ENCODE assay signal across 9 mouse cellular contexts in genomic region chr11:57696207-57696676, GRCm38 (mm10). TPM values are rescaled to one million over a fixed set of nuclear protein-coding genes. Genes with fewer than 3 reads are reported as not detected.
DNase-seq lines count a peak whose midpoint lies in the region; ATAC-seq and TF ChIP-seq lines count a peak whose summit lies in the region.
"Had no signal": no experiment of that assay in that cellular context is flagged by ENCODE, and none has a peak within 500 bp of the region (broad histone marks: within the 10 kb centered on the region; RNA-seq: fewer than 3 reads in every experiment).

No protein-coding gene starts in this region.

- H3K36me3 ChIP-seq in heart, embryonic 11.5 days (ENCODE audit: control insufficient read depth, insufficient read depth, low read length), result no peaks in the 10 kb centered on the region
- H3K36me3 ChIP-seq in forebrain, embryonic 10.5 days (replicated peaks), result no peaks in the 10 kb centered on the region; the same call in 1 of the 2 replicates
- no peaks in the 10 kb centered on the region for H3K36me3 ChIP-seq in limb, embryonic 15.5 days
- peaks cover 22% of the 10 kb centered on the region; the same call in 1 of the 2 replicates for H3K36me3 ChIP-seq in liver, embryonic 12.5 days
- H3K36me3 ChIP-seq in liver, embryonic 11.5 days (ENCODE audit: control insufficient read depth, insufficient read depth, low read length), result no peaks in the 10 kb centered on the region

- H3K9ac ChIP-seq in heart, embryonic 11.5 days (ENCODE audit: low read depth, low read length), result no peak overlapping the region
- H3K9ac ChIP-seq in limb, embryonic 15.5 days, result no peak overlapping the region
- H3K9ac ChIP-seq in liver, embryonic 12.5 days, result no peak overlapping the region
- H3K9ac ChIP-seq in liver, embryonic 11.5 days (ENCODE audit: low read depth, low read length), result no peak overlapping the region

- no peak overlapping the region for H3K27ac ChIP-seq in heart, embryonic 11.5 days (ENCODE audit: low read depth, low read length)
- peak overlapping the region; percentile 68 for H3K27ac ChIP-seq in forebrain, embryonic 10.5 days
- H3K27ac ChIP-seq in limb, embryonic 15.5 days, result peak overlapping the region; percentile 67
- no peak overlapping the region for H3K27ac ChIP-seq in liver, embryonic 12.5 days
- H3K27ac ChIP-seq in liver, embryonic 11.5 days (ENCODE audit: low read depth, low read length), result no peak overlapping the region

- peaks cover 16% of the 10 kb centered on the region; the same call in 1 of the 2 replicates for H3K4me1 ChIP-seq in heart, embryonic 11.5 days (ENCODE audit: control insufficient read depth, insufficient read depth, low read length)
- peaks cover 41% of the 10 kb centered on the region for H3K4me1 ChIP-seq in forebrain, embryonic 10.5 days
- peaks cover 30% of the 10 kb centered on the region for H3K4me1 ChIP-seq in limb, embryonic 15.5 days
- peaks cover 33% of the 10 kb centered on the region for H3K4me1 ChIP-seq in liver, embryonic 12.5 days
- peaks cover 6% of the 10 kb centered on the region; the same call in 1 of the 2 replicates for H3K4me1 ChIP-seq in liver, embryonic 11.5 days (replicated peaks; ENCODE audit: control insufficient read depth, insufficient read depth, low read length)

- no peak for TF ChIP-seq CTCF in Patski (IDR thresholded peaks at IDR 0.05)

- H3K4me2 ChIP-seq in heart, embryonic 11.5 days, result no peak overlapping the region
- H3K4me2 ChIP-seq in limb, embryonic 15.5 days, result peak overlapping the region; percentile 15; the same call in 1 of the 2 replicates
- no peak overlapping the region for H3K4me2 ChIP-seq in liver, embryonic 12.5 days
- no peak overlapping the region for H3K4me2 ChIP-seq in liver, embryonic 11.5 days

- POLR2A ChIA-PET in Patski (lab: Charles Lee), result interaction anchor here (1.4 kb wide), 1 partner anchor 24 kb away, joined by 4 read pairs; no protein-coding TSS in a partner anchor

- H3K4me3 ChIP-seq in heart, embryonic 11.5 days (ENCODE audit: low read depth, low read length), result no peak overlapping the region
- H3K4me3 ChIP-seq in forebrain, embryonic 10.5 days, result peak overlapping the region; percentile 23
- H3K4me3 ChIP-seq in limb, embryonic 15.5 days, result no peak overlapping the region
- no peak overlapping the region for H3K4me3 ChIP-seq in liver, embryonic 12.5 days
- no peak overlapping the region for H3K4me3 ChIP-seq in liver, embryonic 11.5 days (ENCODE audit: low read depth, low read length)

- no peaks in the 10 kb centered on the region for H3K27me3 ChIP-seq in heart, embryonic 11.5 days (ENCODE audit: control insufficient read depth, insufficient read depth, low read length)
- H3K27me3 ChIP-seq in Patski, result no peaks in the 10 kb centered on the region
- H3K27me3 ChIP-seq in forebrain, embryonic 10.5 days (ENCODE audit: poor library complexity, severe bottlenecking), result peaks cover 7% of the 10 kb centered on the region; the same call in 1 of the 2 replicates
- no peaks in the 10 kb centered on the region for H3K27me3 ChIP-seq in limb, embryonic 15.5 days
- H3K27me3 ChIP-seq in liver, embryonic 12.5 days (replicated peaks), result no peaks in the 10 kb centered on the region
- H3K27me3 ChIP-seq in liver, embryonic 11.5 days (replicated peaks; ENCODE audit: control insufficient read depth, insufficient read depth, low read length), result no peaks in the 10 kb centered on the region

- ATAC-seq in heart, embryonic 11.5 days (replicated peaks; ENCODE audit: insufficient number of reproducible peaks, low FRiP score, low TSS enrichment), result no peak
- peak; percentile 87 for ATAC-seq in Patski
- ATAC-seq in limb, embryonic 15.5 days (ENCODE audit: insufficient number of reproducible peaks, low FRiP score, low TSS enrichment, low read depth), result no peak
- ATAC-seq in liver, embryonic 12.5 days, result no peak
- ATAC-seq in liver, embryonic 11.5 days (replicated peaks; ENCODE audit: low FRiP score), result no peak
- ATAC-seq: activated CD4-positive, CD25-positive, alpha-beta regulatory T cell, adult 4 months had no signal

- CTCF ChIA-PET in Patski (lab: Charles Lee), result interaction anchor here (0.8 to 1.7 kb wide), 3 partner anchors 8 to 24 kb away, joined by 3 to 9 read pairs (median 5); no protein-coding TSS in a partner anchor

- in situ Hi-C loops in Patski (cut with MboI; ENCODE audit: low pct_unique_long_range_greater_than_20kb), result no loop called here

- 53% methylated on average over 17 of the region's 17 CpGs for WGBS in heart, embryonic 11.5 days (ENCODE audit: insufficient replicate concordance)
- WGBS in forebrain, embryonic 10.5 days, result 31% methylated on average over 17 of the region's 17 CpGs
- WGBS in limb, embryonic 15.5 days, result 14% methylated on average over 17 of the region's 17 CpGs
- 72% methylated on average over 17 of the region's 17 CpGs for WGBS in liver, embryonic 12.5 days (ENCODE audit: insufficient replicate concordance)
- WGBS in liver, embryonic 11.5 days, result 66% methylated on average over 17 of the region's 17 CpGs

- DNase-seq in heart, adult 11 months, result peak; percentile 91
- DNase-seq in Patski (ENCODE audit: low read depth, low spot score), result no peak
- DNase-seq in forebrain, embryonic 10.5 days (ENCODE audit: extremely low spot score, low spot score), result peak; percentile 45
- DNase-seq in heart, postnatal 4 days, result no peak
- no peak for DNase-seq in liver, embryonic 11.5 days (ENCODE audit: low spot score)

- no peaks in the 10 kb centered on the region for H3K9me3 ChIP-seq in heart, embryonic 11.5 days (replicated peaks; ENCODE audit: control insufficient read depth, low read length)
- H3K9me3 ChIP-seq in forebrain, embryonic 10.5 days, result no peaks in the 10 kb centered on the region
- H3K9me3 ChIP-seq in limb, embryonic 15.5 days, result no peaks in the 10 kb centered on the region
- H3K9me3 ChIP-seq in liver, embryonic 12.5 days (replicated peaks), result no peaks in the 10 kb centered on the region
- H3K9me3 ChIP-seq in liver, embryonic 11.5 days (ENCODE audit: control insufficient read depth, low read length), result no peaks in the 10 kb centered on the region

RNA-seq across cellular contexts. Expression of gene Galnt10, which starts 51.0 kb away (rescaled TPM):
- polyA plus RNA-seq in heart, embryonic 11.5 days (2014; fragmentation: Nextera tagmentation; extraction: Ambion mirVana), result 7.1 and 10.6 TPM in 2 replicates
- polyA plus RNA-seq in Patski (2021), result 74.9 TPM
- 18.3 and 18.6 TPM in 2 replicates for polyA plus RNA-seq in forebrain, embryonic 10.5 days (2016; fragmentation: Nextera tagmentation; extraction: Ambion mirVana)
- polyA plus RNA-seq in limb, embryonic 15.5 days (2015; fragmentation: Nextera tagmentation; extraction: Ambion mirVana), result 30.5 and 36.5 TPM in 2 replicates
- polyA plus RNA-seq in liver, embryonic 12.5 days (2016; fragmentation: Nextera tagmentation; extraction: Ambion mirVana), result 34.2 and 36.3 TPM in 2 replicates
- 1 to 10 TPM; 8.2 to 9.1 TPM for total RNA-seq in heart, postnatal 4 days (2021)
- 17.5 and 19.8 TPM in 2 replicates for polyA plus RNA-seq in liver, embryonic 11.5 days (2014; fragmentation: Nextera tagmentation; extraction: Ambion mirVana)

Comparison
In these comparisons a context has a peak if more than half of its experiments do, and no peak if none do; other contexts are left out.
1. DNase-seq: peak in heart, adult 11 months (single experiment) and forebrain, embryonic 10.5 days (single experiment); none in Patski (single experiment), heart, postnatal 4 days (single experiment) and liver, embryonic 11.5 days (single experiment).
2. H3K27ac ChIP-seq: peak in forebrain, embryonic 10.5 days (single experiment) and limb, embryonic 15.5 days (single experiment); none in heart, embryonic 11.5 days (single experiment), liver, embryonic 12.5 days (single experiment) and liver, embryonic 11.5 days (single experiment).